In the genomic region with DNA sequence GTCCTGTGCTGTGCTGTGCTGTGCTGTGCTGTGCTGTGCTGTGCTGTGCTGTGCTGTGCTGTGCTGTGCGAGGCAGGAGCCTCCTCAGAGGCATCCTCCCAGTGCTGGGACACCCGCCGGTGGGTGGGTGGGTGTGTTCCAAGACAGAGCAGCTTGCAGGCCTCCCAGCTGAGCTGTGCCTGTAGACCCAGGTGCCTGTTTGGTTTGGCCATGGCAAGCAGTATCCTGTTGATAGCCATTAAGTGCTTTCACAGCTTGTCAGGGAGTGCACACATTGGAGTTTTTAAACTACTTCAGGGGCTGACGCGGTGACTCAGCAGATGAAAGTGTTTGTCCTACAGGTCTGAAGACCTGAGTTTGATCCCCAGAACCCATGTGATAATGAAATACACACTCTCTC, we compare ENCODE assay signal across 16 mouse cellular contexts.
"Had no signal": no experiment of that assay in that cellular context is flagged by ENCODE, and none has a peak within 500 bp of the region (broad histone marks: within the 10 kb centered on the region; RNA-seq: fewer than 3 reads in every experiment).

No protein-coding gene starts in this region.

- H3K4me3 ChIP-seq: layer of hippocampus, adult 2 months; limb, embryonic 12.5 days; liver, embryonic 12.5 days; liver, embryonic 15.5 days; lung, embryonic 15.5 days had no signal

- DNase-seq: kidney, adult 11 months; kidney, adult 9 months; kidney, postnatal 25 days; layer of hippocampus, adult 9-11 months; liver; lung, postnatal 4 days; midbrain, embryonic 14.5 days; thymus, adult 18-20 months; thymus, postnatal 36 days had no signal

- H3K36me3 ChIP-seq: limb, embryonic 12.5 days; liver, embryonic 12.5 days; liver, embryonic 15.5 days; lung, embryonic 15.5 days had no signal

- H3K4me2 ChIP-seq: limb, embryonic 12.5 days; liver, embryonic 12.5 days; liver, embryonic 15.5 days; lung, embryonic 15.5 days; midbrain, embryonic 11.5 days had no signal

- ATAC-seq: liver, embryonic 12.5 days had no signal

- H3K27me3 ChIP-seq: liver, embryonic 12.5 days; liver, embryonic 15.5 days; lung, embryonic 15.5 days had no signal

- H3K27ac ChIP-seq: kidney, postnatal 0 days; layer of hippocampus, adult 2 months; limb, embryonic 12.5 days; liver, embryonic 12.5 days; liver, embryonic 15.5 days; lung, embryonic 15.5 days had no signal

- H3K9me3 ChIP-seq: limb, embryonic 12.5 days; liver, embryonic 12.5 days; liver, embryonic 15.5 days; lung, embryonic 15.5 days had no signal

- H3K4me1 ChIP-seq: liver, embryonic 12.5 days; liver, embryonic 15.5 days had no signal

- H3K9ac ChIP-seq: limb, embryonic 12.5 days; liver, embryonic 12.5 days; liver, embryonic 15.5 days; lung, embryonic 15.5 days had no signal
